Mouse (Mus musculus) ES-Bruce4 (cell line): ENCODE measurements around the gene Rrnad1. TPM values are rescaled to one million over a fixed set of nuclear protein-coding genes. Genes with fewer than 3 reads are reported as not detected.
A peak's percentile ranks its signal among the peaks of the same experiment; 100 is the strongest.

Experiments used
- H3K27ac ChIP-seq: 2 replicates; pipeline ENCODE4 v1.5.1; 2012; ENCODE audit warnings: low read length, inconsistent platforms; ENCODE audit not compliant: insufficient read depth
- H3K27me3 ChIP-seq: 2 replicates; pipeline ENCODE4 v1.6.1; 2012; ENCODE audit warnings: mild to moderate bottlenecking, low read length, inconsistent platforms; ENCODE audit not compliant: control insufficient read depth, poor library complexity, insufficient read depth, severe bottlenecking
- H3K36me3 ChIP-seq: 2 replicates; pipeline ENCODE4 v1.6.1; 2012; ENCODE audit warnings: inconsistent platforms, mild to moderate bottlenecking, low read length, moderate library complexity; ENCODE audit not compliant: control insufficient read depth, poor library complexity, insufficient read depth, severe bottlenecking
- H3K4me1 ChIP-seq: one replicate; pipeline ENCODE4 v1.8.1; 2011; ENCODE audit warnings: low read length; ENCODE audit not compliant: control insufficient read depth, insufficient read depth
- H3K4me3 ChIP-seq: 2 replicates; pipeline ENCODE4 v1.5.1; 2011; ENCODE audit warnings: low read depth, mild to moderate bottlenecking, low read length
- H3K9ac ChIP-seq: 2 replicates; pipeline ENCODE4 v1.6.1; 2012; ENCODE audit warnings: low read depth, mild to moderate bottlenecking, inconsistent platforms; ENCODE audit not compliant: poor library complexity, severe bottlenecking
- H3K9me3 ChIP-seq: replicated peaks from 2 replicates; pipeline ENCODE4 v1.6.1; 2012; ENCODE audit warnings: mild to moderate bottlenecking, low read length, inconsistent platforms; ENCODE audit not compliant: control insufficient read depth, poor library complexity, insufficient read depth, severe bottlenecking
- CTCF ChIP-seq: IDR thresholded peaks from one replicate; pipeline ENCODE4 v1.8.1; 2011; ENCODE audit warnings: low read depth, low read length
- EP300 ChIP-seq: IDR thresholded peaks from 2 replicates; pipeline ENCODE4 v1.6.1; 2011; ENCODE audit warnings: low read depth, low read length; ENCODE audit not compliant: insufficient read depth
- POLR2A ChIP-seq: IDR thresholded peaks from one replicate; pipeline ENCODE4 v1.8.1; 2011; ENCODE audit warnings: low read length; ENCODE audit not compliant: insufficient read depth
- polyA plus RNA-seq: library from polyadenylated mRNA; stranded (reverse); fragments of >200 nt; gene quantifications from 2 replicates; pipeline ENCODE4 v1.2.4, GENCODE M21; 2011; ENCODE audit warnings: low read depth; ENCODE audit not compliant: missing spikeins, insufficient read depth, insufficient read length

Gene Rrnad1
- polyA plus RNA-seq, 1 experiment = 14.9 TPM

- H3K4me1 ChIP-seq = peaks cover 7% of the 10 kb centered on the region
- no peak overlapping the region for H3K4me3 ChIP-seq
- no peaks in the 10 kb centered on the region for H3K9me3 ChIP-seq
- no peak overlapping the region for H3K9ac ChIP-seq
- H3K27me3 ChIP-seq = no peaks in the 10 kb centered on the region
- no peak overlapping the region for H3K27ac ChIP-seq
- H3K36me3 ChIP-seq = peaks cover 52% of the 10 kb centered on the region
- no peak for TF ChIP-seq POLR2A
- TF ChIP-seq CTCF = no peak
- TF ChIP-seq EP300 = no peak
These were observed 10.1 kb upstream of the Rrnad1 start for GRCm38 (mm10) chr3:87940611-87941010.

- H3K9ac ChIP-seq = no peak overlapping the region
- no peak for TF ChIP-seq POLR2A
- TF ChIP-seq CTCF = peak; percentile 88
- no peak overlapping the region for H3K4me3 ChIP-seq
- peaks cover 2% of the 10 kb centered on the region for H3K4me1 ChIP-seq
- no peaks in the 10 kb centered on the region for H3K9me3 ChIP-seq
- H3K36me3 ChIP-seq = peaks cover 67% of the 10 kb centered on the region
- no peaks in the 10 kb centered on the region for H3K27me3 ChIP-seq
- H3K27ac ChIP-seq = no peak overlapping the region
These were observed 5.3 kb upstream of the Rrnad1 start for GRCm38 (mm10) chr3:87935776-87936175.

DNA sequence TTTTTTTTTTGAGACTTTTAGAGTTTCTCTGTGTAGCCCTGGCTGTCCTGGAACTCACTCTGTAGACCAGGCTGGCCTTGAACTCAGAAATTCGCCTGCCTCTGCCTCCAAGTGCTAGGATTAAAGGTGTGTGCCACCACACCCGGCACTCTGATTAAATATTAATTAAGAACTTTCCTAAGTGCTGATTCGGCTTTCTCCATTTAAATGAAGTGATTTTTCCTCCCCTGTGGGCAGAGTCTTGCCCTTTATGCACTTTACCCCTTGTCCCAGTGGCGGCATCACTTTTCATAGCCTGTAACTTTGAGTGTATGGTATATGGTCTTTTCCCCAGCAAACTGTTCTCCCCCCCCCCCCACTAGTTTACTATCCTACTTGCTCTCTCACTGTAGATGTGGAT lies 4.7 kb upstream of the Rrnad1 start:
- H3K9me3 ChIP-seq = no peaks in the 10 kb centered on the region
- no peak overlapping the region for H3K4me3 ChIP-seq
- H3K36me3 ChIP-seq = peaks cover 65% of the 10 kb centered on the region
- H3K27me3 ChIP-seq = no peaks in the 10 kb centered on the region
- TF ChIP-seq EP300 (no peak), CTCF (no peak), POLR2A (no peak)
- H3K9ac ChIP-seq = no peak overlapping the region
- H3K27ac ChIP-seq = no peak overlapping the region
- H3K4me1 ChIP-seq = peaks cover 2% of the 10 kb centered on the region

- H3K9ac ChIP-seq = no peak overlapping the region
- TF ChIP-seq CTCF = no peak
- no peak for TF ChIP-seq POLR2A
- TF ChIP-seq EP300 = no peak
- H3K36me3 ChIP-seq = peaks cover 60% of the 10 kb centered on the region
- no peak overlapping the region for H3K4me3 ChIP-seq
- peaks cover 2% of the 10 kb centered on the region for H3K4me1 ChIP-seq
- H3K27ac ChIP-seq = no peak overlapping the region
- no peaks in the 10 kb centered on the region for H3K27me3 ChIP-seq
- H3K9me3 ChIP-seq = no peaks in the 10 kb centered on the region
These were observed 4.0 kb upstream of the Rrnad1 start for GRCm38 (mm10) chr3:87934501-87934900.

- H3K27me3 ChIP-seq = no peaks in the 10 kb centered on the region
- H3K9ac ChIP-seq = no peak overlapping the region
- peaks cover 55% of the 10 kb centered on the region for H3K36me3 ChIP-seq
- no peak for TF ChIP-seq POLR2A
- no peak for TF ChIP-seq CTCF
- TF ChIP-seq EP300 = no peak
- H3K4me1 ChIP-seq = peaks cover 2% of the 10 kb centered on the region
- no peak overlapping the region for H3K4me3 ChIP-seq
- H3K27ac ChIP-seq = no peak overlapping the region
- no peaks in the 10 kb centered on the region for H3K9me3 ChIP-seq
These were observed 3.5 kb upstream of the Rrnad1 start for GRCm38 (mm10) chr3:87934026-87934425.

- Histone ChIP-seq H3K9ac (peak overlapping the region; percentile 68), H3K36me3 (peaks cover 47% of the 10 kb centered on the region), H3K4me3 (peak overlapping the region; percentile 84), H3K27me3 (no peaks in the 10 kb centered on the region), H3K4me1 (no peaks in the 10 kb centered on the region), H3K9me3 (no peaks in the 10 kb centered on the region), H3K27ac (peak overlapping the region; percentile 9; the same call in 1 of the 2 replicates)
- no peak for TF ChIP-seq CTCF
- no peak for TF ChIP-seq EP300
- no peak for TF ChIP-seq POLR2A
These were observed 1.0 kb downstream of the Rrnad1 start for GRCm38 (mm10) chr3:87929341-87930077.
